Mouse (Mus musculus) bone marrow macrophage, adult 2 months (primary cell): ENCODE results near the gene Srek1. TPM values are rescaled to one million over a fixed set of nuclear protein-coding genes. Genes with fewer than 3 reads are reported as not detected.
A peak's percentile ranks its signal among the peaks of the same experiment; 100 is the strongest.

Experiments used
- H3K27ac ChIP-seq: 2 replicates; pipeline ENCODE4 v1.5.1; 2012; ENCODE audit warnings: low read depth, low read length; ENCODE audit not compliant: insufficient read depth
- H3K4me1 ChIP-seq: 2 replicates; pipeline ENCODE4 v1.6.1; 2012; ENCODE audit warnings: low read length; ENCODE audit not compliant: control insufficient read depth, insufficient read depth
- H3K4me3 ChIP-seq: 2 replicates; pipeline ENCODE4 v1.5.1; 2012; ENCODE audit warnings: mild to moderate bottlenecking, low read length, moderate library complexity; ENCODE audit not compliant: insufficient read depth
- CTCF ChIP-seq: IDR thresholded peaks from 2 replicates; pipeline ENCODE4 v1.5.1; 2012; ENCODE audit warnings: low read depth, mild to moderate bottlenecking, low read length, moderate library complexity
- POLR2A ChIP-seq: IDR thresholded peaks from 2 replicates; pipeline ENCODE4 v1.6.1; 2012; ENCODE audit warnings: mild to moderate bottlenecking, low read depth, low read length, borderline replicate concordance
- polyA plus RNA-seq: library from polyadenylated mRNA; stranded (reverse); fragments of >200 nt; gene quantifications from 2 replicates; pipeline ENCODE4 v1.2.4, GENCODE M21; 2012; ENCODE audit not compliant: missing spikeins, insufficient read depth, insufficient read length

Srek1 gene
- polyA plus RNA-seq, 1 experiment, result 95.4 TPM

DNA sequence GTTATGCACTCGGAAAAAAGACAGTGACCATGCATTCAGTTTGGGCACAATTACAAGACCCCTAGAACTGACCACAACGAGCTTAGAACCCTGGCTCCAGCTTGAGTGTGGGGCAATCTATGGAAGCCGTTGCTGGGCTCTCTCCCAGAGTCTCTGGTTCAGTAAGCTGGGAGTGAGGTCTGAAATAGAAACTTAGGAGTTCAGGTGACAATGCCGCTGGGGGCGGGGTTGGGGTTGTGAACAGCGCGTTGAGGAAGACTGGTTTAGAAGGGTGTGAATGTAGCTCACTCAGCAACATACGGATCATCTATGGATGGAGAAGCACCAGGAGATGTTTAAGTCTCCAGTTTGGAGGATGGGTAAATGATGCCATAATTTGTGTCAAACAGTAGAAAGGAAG lies 2.7 kb upstream of the Srek1 start:
- Histone ChIP-seq H3K27ac (no peak overlapping the region), H3K4me1 (peaks cover 4% of the 10 kb centered on the region), H3K4me3 (no peak overlapping the region)
- TF ChIP-seq POLR2A, result no peak
- TF ChIP-seq CTCF, result no peak

DNA sequence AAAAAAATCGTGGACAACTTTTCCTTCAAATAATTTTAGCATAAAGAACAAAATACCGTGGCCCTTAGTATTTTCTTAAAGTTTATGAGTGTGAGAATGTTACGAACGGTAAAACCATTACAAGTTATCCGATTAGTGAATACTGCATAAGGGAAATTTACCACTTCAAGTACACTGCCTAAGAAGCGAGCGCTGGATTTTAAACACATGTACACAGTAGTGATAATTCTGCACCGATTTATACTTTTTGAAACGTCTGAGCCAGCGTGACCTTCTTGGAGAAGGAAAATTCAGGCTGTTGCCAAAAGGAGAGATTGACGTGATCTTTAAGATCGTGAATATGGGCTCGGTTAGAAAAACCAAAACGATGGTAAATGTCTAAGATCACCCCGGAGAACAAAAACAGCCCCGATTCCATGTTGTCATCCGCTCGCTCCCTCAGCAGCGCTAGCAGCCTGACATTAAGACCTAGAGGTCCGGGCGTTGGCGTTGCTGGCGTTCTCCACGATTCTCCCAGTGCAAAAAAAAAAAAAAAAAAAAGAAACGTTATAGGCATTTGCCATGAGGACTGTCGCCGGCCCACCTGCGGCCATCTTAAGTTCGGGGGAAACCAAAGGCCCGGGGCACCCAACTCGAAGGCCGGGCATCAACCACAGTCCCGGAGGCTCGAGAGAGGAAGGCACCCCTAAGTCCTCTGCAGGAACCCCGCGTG lies 845 bp downstream of the Srek1 start:
- Histone ChIP-seq H3K4me1 (peaks cover 10% of the 10 kb centered on the region), H3K27ac (peak overlapping the region; percentile 93), H3K4me3 (peak overlapping the region; percentile 91)
- TF ChIP-seq CTCF (no peak), POLR2A (no peak)

DNA sequence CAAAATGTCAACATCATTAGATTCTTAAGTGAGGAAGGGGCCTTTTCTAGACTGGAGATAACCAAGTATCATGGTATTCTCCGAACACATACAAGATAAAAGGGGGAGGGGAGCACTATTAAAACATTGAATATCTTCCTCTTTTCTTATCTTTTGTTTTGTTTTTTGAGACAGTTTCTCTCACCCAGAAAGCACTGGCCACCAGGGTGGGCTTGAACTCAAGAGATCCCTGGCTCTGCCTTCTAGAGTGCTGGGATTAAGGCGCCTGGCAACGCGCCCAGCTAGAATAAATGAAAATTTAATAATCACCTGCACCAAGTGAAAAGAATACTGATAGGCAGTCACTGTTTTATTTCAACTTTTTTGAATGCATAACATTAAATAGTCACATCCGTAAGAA lies 1.5 kb downstream of the Srek1 start:
- peak overlapping the region; percentile 57 for H3K4me3 ChIP-seq
- TF ChIP-seq POLR2A (no peak), CTCF (no peak)

DNA sequence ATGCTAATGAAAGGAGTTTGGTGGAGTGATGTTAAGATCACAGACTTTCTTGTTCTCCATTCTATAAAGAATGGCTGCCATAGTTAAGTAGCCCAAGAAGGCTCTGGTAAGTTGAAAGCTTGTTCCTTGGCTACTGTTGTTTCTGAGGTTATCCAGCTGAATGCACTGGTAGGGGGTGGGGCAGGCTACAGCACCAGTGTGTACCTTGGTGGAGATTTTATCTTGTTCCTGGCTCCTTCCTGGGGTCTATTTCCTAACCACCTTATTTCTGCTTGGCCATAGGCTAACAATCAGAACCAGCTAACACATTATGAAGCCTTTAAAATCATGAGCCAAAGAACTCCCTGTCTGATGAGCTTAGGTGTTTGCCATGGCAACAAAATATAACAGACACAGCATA lies 3.6 kb downstream of the Srek1 start:
- Histone ChIP-seq H3K4me3 (no peak overlapping the region), H3K27ac (no peak overlapping the region), H3K4me1 (peaks cover 13% of the 10 kb centered on the region)
- TF ChIP-seq CTCF (no peak), POLR2A (no peak)

More for the DNA sequence above, 1.5 kb downstream of the Srek1 start:
- Histone ChIP-seq H3K4me1 (peaks cover 10% of the 10 kb centered on the region), H3K27ac (no peak overlapping the region)

DNA sequence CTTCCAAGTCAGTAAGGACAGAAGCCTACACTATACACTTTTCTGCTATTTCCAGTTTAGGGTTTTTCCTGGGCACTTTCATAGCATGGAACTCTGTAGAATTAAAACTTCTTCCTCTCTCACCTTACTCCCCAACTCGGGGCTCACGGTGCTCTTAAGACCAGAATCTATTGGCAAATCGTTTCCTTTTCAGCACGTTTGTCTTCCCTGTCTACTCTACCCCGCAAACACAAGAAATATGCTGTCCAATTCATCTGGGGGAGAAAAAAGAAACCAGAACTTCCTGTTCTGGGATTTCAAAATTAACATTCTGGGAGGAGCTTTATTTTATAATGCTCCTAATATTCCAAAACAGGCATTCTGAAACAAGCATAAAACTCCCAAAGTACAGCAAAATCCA lies 6.5 kb downstream of the Srek1 start:
- TF ChIP-seq CTCF (no peak), POLR2A (no peak)
- Histone ChIP-seq H3K4me3 (peak overlapping the region; percentile 7; the same call in 1 of the 2 replicates), H3K27ac (0 out of 2 replicates have a peak overlapping the region, but pooled peaks have one; percentile 16), H3K4me1 (peaks cover 13% of the 10 kb centered on the region)

DNA sequence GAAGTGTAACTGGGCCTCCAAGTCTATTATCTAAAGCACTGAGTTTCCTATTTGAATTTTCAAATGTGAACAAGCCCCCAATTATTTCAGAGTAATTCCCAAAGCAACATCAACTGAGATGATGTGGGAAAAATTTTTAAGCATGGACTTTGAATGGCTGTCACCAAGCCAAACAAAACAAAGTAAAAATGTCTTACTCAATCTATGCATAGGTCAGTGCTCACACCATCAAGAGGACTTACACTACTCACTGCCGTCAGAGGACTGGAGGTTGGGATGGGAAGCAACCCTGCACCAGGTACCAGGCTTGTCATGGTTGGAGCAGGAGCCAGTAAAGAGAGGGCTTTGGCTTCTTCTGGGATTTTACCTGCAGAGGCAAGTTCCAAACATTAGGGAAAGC lies 10.8 kb downstream of the Srek1 start:
- Histone ChIP-seq H3K4me1 (peaks cover 3% of the 10 kb centered on the region), H3K4me3 (no peak overlapping the region), H3K27ac (no peak overlapping the region)
- no peak for TF ChIP-seq POLR2A
- TF ChIP-seq CTCF, result no peak

DNA sequence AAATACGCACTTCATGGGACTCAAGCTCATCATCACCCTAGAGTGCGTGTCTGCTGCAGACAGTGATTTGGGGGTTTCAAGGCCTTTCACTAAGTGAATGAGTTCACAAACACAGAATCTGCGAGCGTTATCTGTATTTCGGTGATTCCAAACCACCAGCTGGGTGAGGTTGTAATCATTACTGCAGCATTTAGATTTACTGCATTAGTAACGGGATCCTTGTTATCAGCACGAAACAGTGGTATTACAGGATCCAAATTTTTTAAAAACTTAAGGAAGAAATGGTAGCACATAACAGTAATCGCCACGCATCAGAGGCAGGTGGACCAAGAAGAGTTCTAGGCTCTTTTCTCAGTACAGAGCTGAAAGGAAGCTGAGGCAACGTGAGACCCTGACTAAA lies 12.4 kb downstream of the Srek1 start:
- no peak overlapping the region for H3K27ac ChIP-seq
- H3K4me1 ChIP-seq, result no peaks in the 10 kb centered on the region
- H3K4me3 ChIP-seq, result no peak overlapping the region
- TF ChIP-seq CTCF, result no peak

DNA sequence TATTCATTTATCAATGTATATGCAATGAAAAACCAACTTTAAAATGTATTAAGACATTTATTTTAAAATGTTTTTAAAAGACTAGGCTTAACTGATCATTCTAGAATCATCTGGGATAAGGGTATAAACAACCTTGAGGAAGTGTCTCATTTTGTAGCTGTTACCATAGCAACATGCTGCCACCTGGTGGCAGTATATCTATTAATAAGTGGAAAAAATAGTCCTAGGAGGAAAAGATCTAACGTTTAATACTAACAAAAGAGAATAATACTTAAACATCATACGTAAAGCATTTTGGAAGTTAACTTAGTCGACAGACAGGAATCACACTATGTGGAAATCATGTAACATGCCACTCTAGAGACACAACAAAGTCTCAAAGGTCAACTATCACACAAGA lies 23.0 kb downstream of the Srek1 start:
- no peak overlapping the region for H3K27ac ChIP-seq
- H3K4me1 ChIP-seq, result no peaks in the 10 kb centered on the region
- no peak overlapping the region for H3K4me3 ChIP-seq
- TF ChIP-seq CTCF (no peak), POLR2A (no peak)

DNA sequence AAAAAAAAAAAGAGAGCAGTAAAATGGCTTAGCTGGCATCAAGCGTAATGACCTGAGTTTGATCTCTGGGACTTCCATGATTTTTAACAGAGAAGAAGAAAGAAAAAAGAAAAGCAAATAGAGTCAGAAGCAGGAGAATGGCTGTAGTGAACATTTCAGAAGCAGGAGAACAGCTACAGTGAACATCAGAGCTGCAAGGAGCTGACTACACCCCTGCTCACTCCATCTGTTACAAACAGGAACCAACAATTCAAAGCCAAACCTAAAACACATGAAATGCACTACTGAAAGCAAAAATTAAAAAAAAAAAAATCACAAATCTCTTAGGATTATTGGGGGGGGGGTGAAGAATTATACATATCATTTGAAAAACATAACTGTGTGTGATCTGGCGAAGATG lies 28.7 kb downstream of the Srek1 start:
- Histone ChIP-seq H3K27ac (no peak overlapping the region), H3K4me3 (no peak overlapping the region), H3K4me1 (peaks cover 2% of the 10 kb centered on the region; the same call in 1 of the 2 replicates)
- TF ChIP-seq POLR2A (no peak), CTCF (no peak)

DNA sequence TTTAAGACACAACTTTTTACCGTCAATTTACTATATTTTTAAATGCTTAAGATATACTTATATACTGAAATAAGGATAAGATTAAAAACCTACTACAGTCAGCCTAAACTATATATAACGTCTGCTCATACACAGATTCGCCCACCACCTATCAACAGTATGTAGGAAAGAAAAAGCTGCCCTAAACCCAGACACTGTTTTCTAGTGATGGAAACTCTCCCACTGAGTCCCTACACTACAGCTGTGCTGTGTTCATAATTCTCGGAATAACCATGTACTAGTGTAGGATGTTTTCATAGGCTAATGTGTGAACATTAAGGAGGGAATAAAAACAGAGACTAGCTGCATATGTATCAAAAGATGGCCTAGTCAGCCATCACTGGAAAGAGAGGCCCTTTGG lies 29.2 kb downstream of the Srek1 start:
- no peak for TF ChIP-seq POLR2A
- no peak for TF ChIP-seq CTCF
- Histone ChIP-seq H3K27ac (no peak overlapping the region), H3K4me1 (peaks cover 2% of the 10 kb centered on the region; the same call in 1 of the 2 replicates), H3K4me3 (no peak overlapping the region)
